Mouse (Mus musculus) spleen, postnatal 10 days (tissue): ENCODE results near the gene Mmp10.

Source experiments
- DNase-seq, 2 experiments: peaks; one replicate each; pipeline ENCODE4 v3.0.0; 2021 to 2022; ENCODE audit warnings: low spot score in 2 of 2

Mmp10 gene

GRCm38 (mm10) chr9:7502051-7502450 is at the start of gene Mmp10:
Mmp10 (plus strand) TSS chr9:7502352.
- DNase-seq = no peak

- no peak for DNase-seq
Measured at GRCm38 (mm10) chr9:7453302-7453701, 48.9 kb upstream of the Mmp10 start.

- DNase-seq = no peak
Measured at GRCm38 (mm10) chr9:7470262-7470661, 31.9 kb upstream of the Mmp10 start.

- no peak for DNase-seq
Measured at GRCm38 (mm10) chr9:7483684-7484394, 18.3 kb upstream of the Mmp10 start.

GRCm38 (mm10) chr9:7501138-7501537 is 1.0 kb upstream of the Mmp10 start:
- DNase-seq = no peak

DNA sequence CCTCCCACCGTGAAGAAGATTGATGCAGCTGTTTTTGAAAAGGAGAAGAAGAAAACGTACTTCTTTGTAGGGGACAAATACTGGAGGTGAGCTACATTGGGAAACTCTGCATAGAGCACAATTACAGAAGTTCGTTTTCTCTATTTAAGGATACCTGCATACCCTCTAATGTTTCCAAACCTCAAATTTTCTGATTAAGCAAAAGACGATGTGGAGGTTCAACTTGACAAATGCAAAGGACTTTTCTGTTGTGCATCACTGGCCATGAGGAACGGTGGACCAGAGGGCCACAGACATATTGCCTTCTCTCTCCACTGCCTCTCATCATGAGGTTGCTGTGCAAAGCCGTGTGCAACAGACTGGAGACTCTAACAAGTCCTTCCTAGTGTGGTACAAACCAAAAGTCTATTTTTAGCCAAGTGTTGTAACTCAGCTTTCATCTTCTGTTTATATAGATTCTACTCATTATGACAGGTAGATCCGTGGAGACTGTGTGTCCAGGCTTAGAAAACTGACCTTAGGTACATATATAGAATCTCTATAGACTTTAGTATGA is 5.2 kb downstream of the Mmp10 start:
- DNase-seq = no peak

DNA sequence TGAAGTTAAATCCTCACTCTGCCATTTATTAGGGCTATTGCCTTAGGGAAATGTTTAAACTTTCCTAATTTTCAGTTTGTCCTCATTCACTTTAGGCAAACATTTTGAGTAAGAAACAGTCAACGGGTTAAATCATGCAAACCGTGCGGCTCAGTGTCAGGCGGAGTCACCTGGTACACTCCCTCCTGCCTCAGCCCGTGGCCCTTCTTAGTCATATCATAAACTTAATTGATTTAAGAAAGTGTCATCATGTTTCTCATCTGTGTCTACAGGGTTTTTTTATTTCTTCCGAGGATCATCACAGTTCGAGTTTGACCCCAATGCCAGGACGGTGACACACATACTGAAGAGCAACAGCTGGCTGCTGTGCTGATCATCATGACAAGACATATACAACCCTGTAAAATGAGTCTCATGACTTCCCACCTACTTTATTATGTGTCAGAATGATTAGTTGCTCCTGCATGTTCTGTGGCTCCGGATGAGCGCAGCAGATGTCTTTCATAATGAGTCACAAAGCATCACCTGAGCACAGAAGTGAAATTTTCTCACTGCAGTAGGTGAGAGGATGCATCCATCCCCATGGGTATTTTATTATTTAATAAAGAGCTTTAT is 7.6 kb downstream of the Mmp10 start:
- no peak for DNase-seq

- DNase-seq = no peak
Measured at GRCm38 (mm10) chr9:7517944-7518571, 15.9 kb downstream of the Mmp10 start.

DNA sequence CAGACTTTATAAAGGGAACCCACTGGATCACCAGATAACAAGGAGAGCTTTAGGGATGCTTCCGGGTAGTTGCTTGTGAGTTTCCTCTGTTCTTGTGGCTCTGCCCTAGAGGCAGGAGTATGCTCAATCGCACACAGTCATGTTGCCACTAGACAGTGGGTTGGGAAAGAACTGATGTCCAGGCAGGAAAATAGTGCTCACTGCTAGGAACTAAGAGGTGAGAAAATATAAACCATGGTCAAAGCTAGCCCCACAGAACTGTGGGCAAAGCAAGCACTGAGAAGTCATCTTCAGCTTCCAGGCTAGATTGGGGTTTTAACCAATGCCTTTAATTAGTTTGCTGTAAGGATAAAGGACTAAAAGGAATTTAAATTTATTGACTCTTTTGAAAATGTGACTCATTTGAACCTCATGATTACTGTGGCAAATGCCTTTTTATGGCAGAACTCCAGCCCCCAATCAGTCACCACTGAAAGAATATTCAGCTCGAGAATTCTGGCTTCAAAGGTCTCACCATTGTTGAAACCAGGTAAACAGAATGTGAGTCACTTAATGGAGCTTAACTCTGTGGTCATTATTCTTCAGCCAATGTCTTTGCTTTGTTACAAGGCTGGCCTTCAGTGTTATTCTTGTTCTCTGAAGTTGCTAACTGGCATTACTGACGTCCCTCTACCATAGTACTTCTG is 24.2 kb downstream of the Mmp10 start:
- no peak for DNase-seq

DNA sequence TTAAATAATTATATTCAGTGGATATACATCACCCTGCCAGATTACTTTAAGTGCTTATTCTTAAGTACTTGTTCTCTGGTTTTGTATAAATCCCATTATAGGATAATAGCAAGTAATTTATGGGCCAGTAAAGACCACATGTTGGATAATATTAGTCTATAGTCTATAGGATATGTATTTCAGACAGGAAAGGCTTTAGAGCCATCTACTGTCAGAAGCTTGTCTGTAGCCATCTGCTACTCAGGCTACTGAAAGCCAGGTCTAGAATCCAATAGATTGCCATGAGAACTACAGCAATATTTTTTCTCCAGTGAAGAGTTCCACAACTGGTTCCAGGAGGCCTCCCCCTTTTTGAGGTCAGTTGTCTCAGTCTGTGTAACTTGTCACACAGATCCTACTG is 40.6 kb downstream of the Mmp10 start:
- DNase-seq = no peak

GRCm38 (mm10) chr9:7544923-7545457 is 42.8 kb downstream of the Mmp10 start:
- DNase-seq = no peak

GRCm38 (mm10) chr9:7545471-7545870 is 43.3 kb downstream of the Mmp10 start:
- DNase-seq = no peak

DNA sequence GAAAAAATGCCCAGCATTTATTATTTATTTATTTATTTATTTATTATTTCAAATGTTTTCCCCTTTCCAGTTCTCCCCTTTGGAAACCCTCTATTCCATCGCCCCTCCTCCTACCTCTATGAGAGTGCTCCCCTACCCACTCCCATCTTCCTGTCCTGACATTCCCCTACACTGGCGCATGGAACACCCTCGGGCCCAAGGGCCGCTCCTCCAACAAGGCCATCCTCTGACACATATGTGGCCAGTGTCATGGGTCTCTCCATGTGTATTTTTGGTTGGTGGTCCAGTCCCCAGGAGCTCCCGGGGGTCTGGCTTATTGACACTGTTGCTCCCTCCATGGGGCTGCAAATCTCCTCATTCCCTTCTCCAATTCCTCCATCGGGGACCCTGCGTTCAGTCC is 43.8 kb downstream of the Mmp10 start:
- no peak for DNase-seq

GRCm38 (mm10) chr9:7551943-7552342 is 49.8 kb downstream of the Mmp10 start:
- DNase-seq = no peak

- no peak for DNase-seq
Measured at GRCm38 (mm10) chr9:7553536-7553935, 51.4 kb downstream of the Mmp10 start.

GRCm38 (mm10) chr9:7554382-7554781 is 52.2 kb downstream of the Mmp10 start:
- peak in 1 of 2 experiments; percentile 39 for DNase-seq

GRCm38 (mm10) chr9:7558221-7559017 is 56.3 kb downstream of the Mmp10 start, which contains the start of gene Mmp8:
Mmp8 (plus strand) TSS chr9:7558456.
- no peak for DNase-seq
